14 mouse cellular contexts compared by ENCODE assay signal in genomic region chr13:34465862-34466430, GRCm38 (mm10).
DNase-seq lines count a peak whose midpoint lies in the region; ATAC-seq and TF ChIP-seq lines count a peak whose summit lies in the region.
"Had no signal": no experiment of that assay in that cellular context is flagged by ENCODE, and none has a peak within 500 bp of the region (broad histone marks: within the 10 kb centered on the region; RNA-seq: fewer than 3 reads in every experiment).

No protein-coding gene starts in this region.

- H3K4me3 ChIP-seq in kidney, adult 2 months (ENCODE audit: insufficient read depth, low read depth, low read length): no peak overlapping the region
- no peak overlapping the region for H3K4me3 ChIP-seq in limb, embryonic 15.5 days
- H3K4me3 ChIP-seq in neural tube, embryonic 11.5 days (ENCODE audit: low read depth, low read length): no peak overlapping the region
- no peak overlapping the region for H3K4me3 ChIP-seq in left cerebral cortex, adult 2 months
- H3K4me3 ChIP-seq in forebrain, embryonic 11.5 days (ENCODE audit: low read depth, low read length): no peak overlapping the region
- H3K4me3 ChIP-seq: heart, embryonic 13.5 days; hindbrain, embryonic 15.5 days had no signal

- 0 out of 2 replicates have a peak overlapping the region, but pooled peaks have one; percentile 5 for H3K27ac ChIP-seq in kidney, adult 2 months (ENCODE audit: insufficient read depth, low read depth, low read length)
- H3K27ac ChIP-seq in limb, embryonic 15.5 days: 0 out of 2 replicates have a peak overlapping the region, but pooled peaks have one; percentile 27
- no peak overlapping the region for H3K27ac ChIP-seq in neural tube, embryonic 11.5 days (ENCODE audit: low read depth, low read length)
- H3K27ac ChIP-seq in left cerebral cortex, adult 2 months: no peak overlapping the region
- H3K27ac ChIP-seq in forebrain, embryonic 11.5 days (ENCODE audit: low read depth, low read length): no peak overlapping the region
- H3K27ac ChIP-seq: heart, embryonic 13.5 days; hindbrain, embryonic 15.5 days had no signal

- no peak for TF ChIP-seq CTCF in kidney, adult 2 months (conservative IDR thresholded peaks at IDR 0.05; ENCODE audit: insufficient read depth, insufficient read length, low read depth, low read length)
- no peak for TF ChIP-seq CTCF in left cerebral cortex, adult 2 months (IDR thresholded peaks at IDR 0.05)

- TF ChIP-seq POLR2A in kidney, adult 2 months (IDR thresholded peaks at IDR 0.05; ENCODE audit: low read depth, low read length): no peak

- no peaks in the 10 kb centered on the region for H3K27me3 ChIP-seq in kidney, adult 2 months (replicated peaks; ENCODE audit: control insufficient read depth, insufficient read depth, low read length)
- no peaks in the 10 kb centered on the region for H3K27me3 ChIP-seq in limb, embryonic 15.5 days
- no peaks in the 10 kb centered on the region for H3K27me3 ChIP-seq in neural tube, embryonic 11.5 days (ENCODE audit: control insufficient read depth, insufficient read depth, low read length)
- no peaks in the 10 kb centered on the region for H3K27me3 ChIP-seq in forebrain, embryonic 11.5 days (ENCODE audit: control insufficient read depth, insufficient read depth, low read length)
- H3K27me3 ChIP-seq: heart, embryonic 13.5 days; hindbrain, embryonic 15.5 days had no signal

- no peak overlapping the region for H3K4me2 ChIP-seq in limb, embryonic 15.5 days
- no peak overlapping the region for H3K4me2 ChIP-seq in neural tube, embryonic 11.5 days (ENCODE audit: low read depth)
- no peak overlapping the region for H3K4me2 ChIP-seq in forebrain, embryonic 11.5 days (ENCODE audit: low read depth, low read length, severe bottlenecking)
- H3K4me2 ChIP-seq: heart, embryonic 13.5 days; hindbrain, embryonic 15.5 days had no signal

- H3K9ac ChIP-seq in limb, embryonic 15.5 days: no peak overlapping the region
- H3K9ac ChIP-seq in neural tube, embryonic 11.5 days (ENCODE audit: low read length): no peak overlapping the region
- no peak overlapping the region for H3K9ac ChIP-seq in forebrain, embryonic 11.5 days (ENCODE audit: low read length)
- H3K9ac ChIP-seq: heart, embryonic 13.5 days; hindbrain, embryonic 15.5 days had no signal

- intact Hi-C loops in left cerebral cortex, adult 2 months (cut with DNase I): no loop called here

- peaks cover 20% of the 10 kb centered on the region for H3K4me1 ChIP-seq in kidney, adult 2 months (ENCODE audit: control insufficient read depth, insufficient read depth, low read length)
- H3K4me1 ChIP-seq in limb, embryonic 15.5 days: peaks cover 35% of the 10 kb centered on the region
- H3K4me1 ChIP-seq in neural tube, embryonic 11.5 days (ENCODE audit: control insufficient read depth, insufficient read depth, low read length): 0 out of 2 replicates have a peak, but pooled peaks cover 6% of the 10 kb centered on the region
- no peaks in the 10 kb centered on the region for H3K4me1 ChIP-seq in forebrain, embryonic 11.5 days (replicated peaks; ENCODE audit: control insufficient read depth, insufficient read depth, low read length)

- peak; percentile 33 for DNase-seq in kidney, adult 2 months
- DNase-seq in kidney, adult 11 months: no peak
- peak; percentile 47 for DNase-seq in embryo, embryonic 11 days
- peak; percentile 35 for DNase-seq in neural tube, embryonic 11.5 days (ENCODE audit: low spot score)
- no peak for DNase-seq in frontal cortex, postnatal 14 days (ENCODE audit: low spot score in 2 of 2)
- no peak for DNase-seq in left cerebral cortex, adult 2 months (ENCODE audit: extremely low spot score in 1 of 2, low spot score in 2 of 2)
- no peak for DNase-seq in forebrain, embryonic 11.5 days (ENCODE audit: low spot score)
- DNase-seq: adrenal gland, postnatal 10 days; lung, postnatal 10 days; spleen, adult 18-20 months; thymus, adult 2 months had no signal

- H3K9me3 ChIP-seq in limb, embryonic 15.5 days: no peaks in the 10 kb centered on the region
- H3K9me3 ChIP-seq in neural tube, embryonic 11.5 days (ENCODE audit: control insufficient read depth, low read length): no peaks in the 10 kb centered on the region
- no peaks in the 10 kb centered on the region for H3K9me3 ChIP-seq in forebrain, embryonic 11.5 days (ENCODE audit: control insufficient read depth, low read length)
- H3K9me3 ChIP-seq: heart, embryonic 13.5 days; hindbrain, embryonic 15.5 days had no signal

- 0 out of 2 replicates have a peak, but pooled peaks have one; percentile 35 for ATAC-seq in limb, embryonic 15.5 days (ENCODE audit: insufficient number of reproducible peaks, low FRiP score, low TSS enrichment, low read depth)
- ATAC-seq in neural tube, embryonic 11.5 days (ENCODE audit: insufficient read depth, low FRiP score, low TSS enrichment): no peak
- ATAC-seq in forebrain, embryonic 11.5 days (replicated peaks; ENCODE audit: low FRiP score): no peak

- no peaks in the 10 kb centered on the region for H3K36me3 ChIP-seq in kidney, adult 2 months (ENCODE audit: control insufficient read depth, insufficient read depth, low read length)
- no peaks in the 10 kb centered on the region for H3K36me3 ChIP-seq in limb, embryonic 15.5 days
- no peaks in the 10 kb centered on the region for H3K36me3 ChIP-seq in neural tube, embryonic 11.5 days (ENCODE audit: control insufficient read depth, insufficient read depth, low read length)
- H3K36me3 ChIP-seq in forebrain, embryonic 11.5 days (ENCODE audit: control insufficient read depth, insufficient read depth, low read length): no peaks in the 10 kb centered on the region
- H3K36me3 ChIP-seq: heart, embryonic 13.5 days; hindbrain, embryonic 15.5 days had no signal

Comparison
In these comparisons a context has a peak if more than half of its experiments do, and no peak if none do; other contexts are left out.
1. DNase-seq: peak in kidney, adult 2 months (single experiment), embryo, embryonic 11 days (single experiment) and neural tube, embryonic 11.5 days (single experiment); none in kidney, adult 11 months (single experiment), frontal cortex, postnatal 14 days (0 of 2), left cerebral cortex, adult 2 months (0 of 2) and forebrain, embryonic 11.5 days (single experiment).
2. H3K27ac ChIP-seq: peak in kidney, adult 2 months (single experiment) and limb, embryonic 15.5 days (single experiment); none in neural tube, embryonic 11.5 days (single experiment), left cerebral cortex, adult 2 months (single experiment) and forebrain, embryonic 11.5 days (single experiment).